Mouse (Mus musculus): ENCODE measurements around the gene Mogs. TPM values are rescaled to one million over a fixed set of nuclear protein-coding genes. Genes with fewer than 3 reads are reported as not detected.

The Mogs gene
- polyA plus RNA-seq, 1 experiment from 2014 or later: 13.7 TPM

DNA sequence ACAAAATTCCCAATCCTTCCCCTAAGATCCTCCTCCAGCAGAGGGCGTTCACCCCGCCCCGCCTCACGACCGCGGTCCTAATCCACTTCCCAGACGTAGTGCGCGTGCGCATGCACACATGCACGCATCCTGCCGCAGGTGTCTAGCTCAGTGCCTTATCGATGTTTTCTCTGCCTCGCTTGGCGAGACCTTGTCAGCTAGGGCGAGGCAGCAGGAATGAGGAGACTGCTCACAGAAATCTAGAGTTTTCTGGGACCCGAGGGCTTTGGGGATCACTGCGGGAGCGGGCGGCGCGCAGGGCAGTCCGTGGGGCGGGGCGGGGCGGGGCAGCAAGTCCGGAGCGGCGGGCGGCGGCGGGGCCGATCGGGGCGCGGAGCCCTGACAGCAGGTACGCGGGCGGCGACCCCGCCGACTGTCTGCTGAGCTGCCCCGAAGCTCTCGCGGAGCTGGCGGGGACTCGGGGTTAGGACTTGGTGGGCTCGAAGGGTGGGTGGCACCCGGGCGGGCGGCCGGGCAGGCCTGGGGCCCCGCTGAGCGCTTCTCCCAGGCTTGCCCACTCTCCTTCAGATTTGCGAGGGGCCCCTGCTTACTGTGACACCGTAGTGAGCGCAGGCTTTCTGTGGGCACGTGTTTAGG, 50.4 kb downstream of the Mogs start, which contains the start of gene Dctn1:
TSS of gene Dctn1 (plus strand) at position 314 of the 636 bp plus-strand sequence.
- WGBS: 0% methylated on average over 50 of the region's 58 CpGs
- Histone ChIP-seq H3K27ac (ENCODE audit: low read length) (peak within 1 kb of the TSS; percentile 84), H3K4me3 (ENCODE audit: low read length) (peak within 1 kb of the TSS; percentile 89), H3K27me3 (ENCODE audit: control insufficient read depth, insufficient read depth, low read depth, low read length) (peaks cover 21% of the 10 kb centered on the region), H3K9me3 (ENCODE audit: control insufficient read depth, low read length) (no peaks in the 10 kb centered on the region), H3K4me2 (ENCODE audit: low read depth, low read length) (peak within 1 kb of the TSS; percentile 82), H3K4me1 (replicated peaks; ENCODE audit: control insufficient read depth, insufficient read depth, low read length) (peaks cover 24% of the 10 kb centered on the region), H3K9ac (ENCODE audit: low read length) (peak within 1 kb of the TSS; percentile 93), H3K36me3 (ENCODE audit: control insufficient read depth, insufficient read depth, low read length) (no peaks in the 10 kb centered on the region)
- ATAC-seq (ENCODE audit: low read depth): peak; percentile 87

DNA sequence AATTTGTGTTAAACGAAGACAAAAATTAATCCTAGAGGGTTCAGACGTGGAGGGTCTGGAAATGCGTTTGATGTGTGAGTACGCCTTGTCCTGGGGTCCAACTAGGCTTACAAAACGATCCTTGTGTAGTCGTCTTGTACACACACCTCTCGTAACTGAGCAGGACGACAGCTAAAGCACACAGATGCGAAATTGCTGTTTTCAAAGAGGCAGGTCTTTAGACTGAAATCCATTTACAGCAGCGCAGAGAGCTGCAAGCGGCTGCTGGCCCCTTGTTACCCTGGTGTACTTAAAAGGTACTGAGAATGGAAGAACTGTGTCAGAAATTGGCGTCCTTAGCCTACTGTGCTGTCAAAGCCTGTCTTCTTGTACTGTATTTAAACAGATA, 50.9 kb downstream of the Mogs start:
- H3K4me1 ChIP-seq (replicated peaks; ENCODE audit: control insufficient read depth, insufficient read depth, low read length): peaks cover 24% of the 10 kb centered on the region
- peaks cover 15% of the 10 kb centered on the region for H3K27me3 ChIP-seq (ENCODE audit: control insufficient read depth, insufficient read depth, low read depth, low read length)
- no peak for ATAC-seq (ENCODE audit: low read depth)
- no peaks in the 10 kb centered on the region for H3K36me3 ChIP-seq (ENCODE audit: control insufficient read depth, insufficient read depth, low read length)
- H3K9ac ChIP-seq (ENCODE audit: low read length): peak overlapping the region; percentile 93
- H3K9me3 ChIP-seq (ENCODE audit: control insufficient read depth, low read length): no peaks in the 10 kb centered on the region
- peak overlapping the region; percentile 89 for H3K4me3 ChIP-seq (ENCODE audit: low read length)
- H3K4me2 ChIP-seq (ENCODE audit: low read depth, low read length): peak overlapping the region; percentile 82
- H3K27ac ChIP-seq (ENCODE audit: low read length): peak overlapping the region; percentile 84
- WGBS: 0% methylated on average over 12 of the region's 12 CpGs

MicroRNAs encoded within 50 kb of the gene (microRNA counts, 519-probe panel; counts per million panel counts)
- 368 counts per million, percentile 2 among the panel's probes with 10 or more counts for microRNA mmu-miR-3470a+mmu-miR-3470b

Small RNAs within 50 kb of the gene (microRNA-seq; reads per million reads assigned to microRNA genes)
- gene Mir3470a: not detected

Other genes with a start within 250 kb of the Mogs start
- 14.2 and 14.5 TPM in 2 replicates for gene Sema4f, start 175.7 kb upstream of the Mogs start, polyA plus RNA-seq (2015; fragmentation: Nextera tagmentation; extraction: Ambion mirVana)
- gene M1ap, start 168.6 kb upstream of the Mogs start, polyA plus RNA-seq (2015; fragmentation: Nextera tagmentation; extraction: Ambion mirVana): 2.2 and 2.4 TPM in 2 replicates
- gene Dok1, start 82.0 kb upstream of the Mogs start, polyA plus RNA-seq (2015; fragmentation: Nextera tagmentation; extraction: Ambion mirVana): 16.7 and 17.6 TPM in 2 replicates
- gene Loxl3, start 81.3 kb upstream of the Mogs start, polyA plus RNA-seq (2015; fragmentation: Nextera tagmentation; extraction: Ambion mirVana): 25.5 and 26.0 TPM in 2 replicates
- 195 and 211 TPM in 2 replicates for gene Aup1, start 61.0 kb upstream of the Mogs start, polyA plus RNA-seq (2015; fragmentation: Nextera tagmentation; extraction: Ambion mirVana)
- 61.8 and 64.9 TPM in 2 replicates for gene Htra2, start 60.2 kb upstream of the Mogs start, polyA plus RNA-seq (2015; fragmentation: Nextera tagmentation; extraction: Ambion mirVana)
- gene Dqx1, start 57.7 kb upstream of the Mogs start, polyA plus RNA-seq (2015; fragmentation: Nextera tagmentation; extraction: Ambion mirVana): 1.9 and 2.0 TPM in 2 replicates
- gene Tlx2, start 45.2 kb upstream of the Mogs start, polyA plus RNA-seq (2015; fragmentation: Nextera tagmentation; extraction: Ambion mirVana): 0.52 and 0.79 TPM in 2 replicates
- gene Pcgf1, start 37.6 kb upstream of the Mogs start, polyA plus RNA-seq (2015; fragmentation: Nextera tagmentation; extraction: Ambion mirVana): 31.7 and 32.5 TPM in 2 replicates
- 0.59 and 0.89 TPM in 2 replicates for gene Lbx2, start 29.1 kb upstream of the Mogs start, polyA plus RNA-seq (2015; fragmentation: Nextera tagmentation; extraction: Ambion mirVana)
- gene Ccdc142, start 13.9 kb upstream of the Mogs start, polyA plus RNA-seq (2015; fragmentation: Nextera tagmentation; extraction: Ambion mirVana): 1.1 and 3.7 TPM in 2 replicates
- gene Gm42688, start 13.9 kb upstream of the Mogs start, polyA plus RNA-seq (2015; fragmentation: Nextera tagmentation; extraction: Ambion mirVana): 2.2 and 2.9 TPM in 2 replicates
- gene Mrpl53, start 6.5 kb upstream of the Mogs start, polyA plus RNA-seq (2015; fragmentation: Nextera tagmentation; extraction: Ambion mirVana): 137 and 138 TPM in 2 replicates
- 109 and 111 TPM in 2 replicates for gene Wbp1, start 6.1 kb downstream of the Mogs start, polyA plus RNA-seq (2015; fragmentation: Nextera tagmentation; extraction: Ambion mirVana)
- gene Ino80b, start 9.9 kb downstream of the Mogs start, polyA plus RNA-seq (2015; fragmentation: Nextera tagmentation; extraction: Ambion mirVana): 13.7 and 14.5 TPM in 2 replicates
- gene Rtkn, start 20.0 kb downstream of the Mogs start, polyA plus RNA-seq (2015; fragmentation: Nextera tagmentation; extraction: Ambion mirVana): 44.4 and 47.5 TPM in 2 replicates
- gene Wdr54, start 40.9 kb downstream of the Mogs start, polyA plus RNA-seq (2015; fragmentation: Nextera tagmentation; extraction: Ambion mirVana): 7.2 and 7.6 TPM in 2 replicates
- gene 1700003E16Rik, start 40.9 kb downstream of the Mogs start, polyA plus RNA-seq (2015; fragmentation: Nextera tagmentation; extraction: Ambion mirVana): 11.9 and 15.3 TPM in 2 replicates
- gene Dctn1, start 50.4 kb downstream of the Mogs start, polyA plus RNA-seq (2015; fragmentation: Nextera tagmentation; extraction: Ambion mirVana): 94.5 and 95.6 TPM in 2 replicates
- 2.1 and 3.1 TPM in 2 replicates for gene Slc4a5, start 104.3 kb downstream of the Mogs start, polyA plus RNA-seq (2015; fragmentation: Nextera tagmentation; extraction: Ambion mirVana)
- gene Mthfd2, start 210.4 kb downstream of the Mogs start, polyA plus RNA-seq (2015; fragmentation: Nextera tagmentation; extraction: Ambion mirVana): 26.0 and 27.4 TPM in 2 replicates
- gene Mob1a, start 210.5 kb downstream of the Mogs start, polyA plus RNA-seq (2015; fragmentation: Nextera tagmentation; extraction: Ambion mirVana): 72.6 and 72.7 TPM in 2 replicates
- 132 and 133 TPM in 2 replicates for gene Bola3, start 233.7 kb downstream of the Mogs start, polyA plus RNA-seq (2015; fragmentation: Nextera tagmentation; extraction: Ambion mirVana)